Mouse (Mus musculus): Measurements from ENCODE around the gene Prss43. TPM values are rescaled to one million over a fixed set of nuclear protein-coding genes. Genes with fewer than 3 reads are reported as not detected.
"Not testable (repeated sequence)": the region's sequence is repeated elsewhere in the genome, so short reads cannot be mapped to it uniquely, and the experiment has no call there.

Gene Prss43
- polyA plus RNA-seq, 1 experiment from 2014 or later, result not detected

- Histone ChIP-seq H3K36me3 (no peaks in the 10 kb centered on the region), H3K9me3 (replicated peaks) (no peaks in the 10 kb centered on the region), H3K4me1 (replicated peaks) (no peaks in the 10 kb centered on the region; the same call in 1 of the 2 replicates), H3K27me3 (replicated peaks) (no peaks in the 10 kb centered on the region), H3K4me2 (no peak overlapping the region), H3K27ac (ENCODE audit: poor library complexity, severe bottlenecking) (no peak overlapping the region), H3K4me3 (no peak overlapping the region), H3K9ac (no peak overlapping the region)
- no peak for ATAC-seq (ENCODE audit: insufficient number of reproducible peaks, low FRiP score)
- WGBS, result 81% methylated on average over 8 of the region's 8 CpGs
These were observed 25.5 kb upstream of the Prss43 start for GRCm38 (mm10) chr9:110800834-110801479.

DNA sequence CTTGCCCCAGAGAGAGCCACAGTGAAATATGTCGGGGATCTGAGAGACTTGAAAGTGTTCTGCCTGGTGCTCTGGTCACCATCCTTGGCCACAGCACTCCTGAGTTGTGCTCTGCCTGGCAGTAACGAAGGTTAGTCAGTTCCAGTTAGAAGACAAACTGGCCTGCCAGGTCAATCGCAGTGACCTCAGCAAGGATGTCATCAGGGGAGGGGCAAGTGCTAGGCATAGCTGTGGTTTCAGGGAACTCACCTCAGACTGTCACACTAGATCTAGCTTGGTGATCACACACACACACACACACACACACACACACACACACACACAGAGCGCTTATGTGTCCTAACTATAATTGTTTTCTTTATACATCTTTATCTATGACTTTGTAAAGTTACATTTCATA, 23.2 kb upstream of the Prss43 start:
- H3K9me3 ChIP-seq (replicated peaks), result no peaks in the 10 kb centered on the region
- H3K27me3 ChIP-seq (replicated peaks), result no peaks in the 10 kb centered on the region
- no peaks in the 10 kb centered on the region; the same call in 1 of the 2 replicates for H3K4me1 ChIP-seq (replicated peaks)
- no peaks in the 10 kb centered on the region for H3K36me3 ChIP-seq
- no peak overlapping the region for H3K9ac ChIP-seq
- no peak overlapping the region for H3K4me2 ChIP-seq
- 67% methylated on average over 4 of the region's 4 CpGs for WGBS
- ATAC-seq (ENCODE audit: insufficient number of reproducible peaks, low FRiP score), result no peak
- H3K27ac ChIP-seq (ENCODE audit: poor library complexity, severe bottlenecking), result no peak overlapping the region
- H3K4me3 ChIP-seq, result no peak overlapping the region

- no peaks in the 10 kb centered on the region for H3K36me3 ChIP-seq
- no peaks in the 10 kb centered on the region for H3K4me1 ChIP-seq (replicated peaks)
- H3K9me3 ChIP-seq (replicated peaks), result no peaks in the 10 kb centered on the region
- no peak overlapping the region for H3K4me2 ChIP-seq
- WGBS, result 78% methylated on average over 4 of the region's 4 CpGs
- H3K4me3 ChIP-seq, result no peak overlapping the region
- H3K27me3 ChIP-seq (replicated peaks), result peaks cover 14% of the 10 kb centered on the region
- no peak overlapping the region for H3K27ac ChIP-seq (ENCODE audit: poor library complexity, severe bottlenecking)
- no peak for ATAC-seq (ENCODE audit: insufficient number of reproducible peaks, low FRiP score)
- H3K9ac ChIP-seq, result no peak overlapping the region
These were observed 16.4 kb upstream of the Prss43 start for GRCm38 (mm10) chr9:110810051-110810450.

GRCm38 (mm10) chr9:110813789-110814188, 12.7 kb upstream of the Prss43 start, which contains the start of gene Prss44:
TSS of gene Prss44 (plus strand) at chr9:110813994.
- Histone ChIP-seq H3K4me2 (no peak within 1 kb of the TSS), H3K9ac (no peak within 1 kb of the TSS), H3K4me3 (no peak within 1 kb of the TSS), H3K4me1 (replicated peaks) (no peaks in the 10 kb centered on the region), H3K27me3 (replicated peaks) (peaks cover 29% of the 10 kb centered on the region), H3K36me3 (no peaks in the 10 kb centered on the region), H3K27ac (ENCODE audit: poor library complexity, severe bottlenecking) (no peak within 1 kb of the TSS), H3K9me3 (replicated peaks) (no peaks in the 10 kb centered on the region)
- no peak for ATAC-seq (ENCODE audit: insufficient number of reproducible peaks, low FRiP score)
- WGBS, result 56% methylated on average over 18 of the region's 18 CpGs

- not testable (repeated sequence) for ATAC-seq (ENCODE audit: insufficient number of reproducible peaks, low FRiP score); H3K27ac ChIP-seq (ENCODE audit: poor library complexity, severe bottlenecking); H3K4me3 ChIP-seq; H3K36me3 ChIP-seq; H3K9ac ChIP-seq; H3K9me3 ChIP-seq (replicated peaks); H3K4me1 ChIP-seq (replicated peaks); H3K4me2 ChIP-seq
- peaks cover 18% of the 10 kb centered on the region; the same call in 1 of the 2 replicates for H3K27me3 ChIP-seq (replicated peaks)
These were observed 5.9 kb upstream of the Prss43 start for GRCm38 (mm10) chr9:110820546-110820945.

DNA sequence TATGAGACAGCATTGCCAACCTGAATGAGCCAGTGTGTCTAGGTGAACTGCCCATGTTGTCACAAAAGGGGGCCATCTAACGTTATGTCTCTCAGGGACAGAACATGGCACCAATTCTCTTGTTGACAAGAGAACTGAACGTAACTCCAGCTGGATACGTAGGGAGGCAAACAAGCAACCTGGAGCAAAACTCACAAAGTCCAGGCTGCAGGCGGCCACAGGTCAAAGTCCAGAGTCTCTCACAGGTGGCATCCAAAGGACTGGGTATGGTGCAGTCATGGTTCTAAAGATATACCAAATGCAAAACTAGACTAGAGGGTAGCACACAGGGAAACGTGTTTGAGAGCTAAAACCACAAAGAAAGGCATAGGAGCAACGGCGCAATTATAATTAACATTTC, 5.1 kb upstream of the Prss43 start:
- Histone ChIP-seq H3K4me2 (no peak overlapping the region), H3K36me3 (no peaks in the 10 kb centered on the region), H3K4me3 (no peak overlapping the region), H3K9me3 (replicated peaks) (no peaks in the 10 kb centered on the region), H3K27me3 (replicated peaks) (peaks cover 18% of the 10 kb centered on the region; the same call in 1 of the 2 replicates), H3K9ac (no peak overlapping the region), H3K27ac (ENCODE audit: poor library complexity, severe bottlenecking) (no peak overlapping the region), H3K4me1 (replicated peaks) (no peaks in the 10 kb centered on the region)
- no peak for ATAC-seq (ENCODE audit: insufficient number of reproducible peaks, low FRiP score)
- 78% methylated on average over 7 of the region's 7 CpGs for WGBS

- no peak overlapping the region for H3K9ac ChIP-seq
- 67% methylated on average over 4 of the region's 4 CpGs for WGBS
- no peak overlapping the region for H3K4me3 ChIP-seq
- no peak overlapping the region for H3K4me2 ChIP-seq
- no peaks in the 10 kb centered on the region for H3K9me3 ChIP-seq (replicated peaks)
- H3K27me3 ChIP-seq (replicated peaks), result peaks cover 22% of the 10 kb centered on the region
- H3K36me3 ChIP-seq, result no peaks in the 10 kb centered on the region
- H3K4me1 ChIP-seq (replicated peaks), result no peaks in the 10 kb centered on the region
- no peak for ATAC-seq (ENCODE audit: insufficient number of reproducible peaks, low FRiP score)
- H3K27ac ChIP-seq (ENCODE audit: poor library complexity, severe bottlenecking), result no peak overlapping the region
These were observed 1.1 kb upstream of the Prss43 start for GRCm38 (mm10) chr9:110825426-110825825.

GRCm38 (mm10) chr9:110825832-110826231, 658 bp upstream of the Prss43 start:
- Histone ChIP-seq H3K4me3 (no peak overlapping the region), H3K4me2 (no peak overlapping the region), H3K9me3 (replicated peaks) (no peaks in the 10 kb centered on the region), H3K9ac (no peak overlapping the region), H3K36me3 (no peaks in the 10 kb centered on the region), H3K27ac (ENCODE audit: poor library complexity, severe bottlenecking) (no peak overlapping the region), H3K27me3 (replicated peaks) (peaks cover 22% of the 10 kb centered on the region), H3K4me1 (replicated peaks) (no peaks in the 10 kb centered on the region)
- WGBS, result 70% methylated on average over 7 of the region's 7 CpGs
- ATAC-seq (ENCODE audit: insufficient number of reproducible peaks, low FRiP score), result no peak

- Histone ChIP-seq H3K9me3 (replicated peaks) (no peaks in the 10 kb centered on the region), H3K27me3 (replicated peaks) (peaks cover 21% of the 10 kb centered on the region), H3K27ac (ENCODE audit: poor library complexity, severe bottlenecking) (no peak overlapping the region), H3K4me3 (no peak overlapping the region), H3K4me2 (no peak overlapping the region), H3K36me3 (no peaks in the 10 kb centered on the region), H3K4me1 (replicated peaks) (no peaks in the 10 kb centered on the region), H3K9ac (no peak overlapping the region)
- WGBS, result 70% methylated on average over 5 of the region's 5 CpGs
- no peak for ATAC-seq (ENCODE audit: insufficient number of reproducible peaks, low FRiP score)
These were observed 6.5 kb downstream of the Prss43 start for GRCm38 (mm10) chr9:110833021-110833420.

GRCm38 (mm10) chr9:110834411-110834810, 7.9 kb downstream of the Prss43 start, which contains the start of gene Prss45:
TSS of gene Prss45 (plus strand) at chr9:110834588.
- Histone ChIP-seq H3K9me3 (replicated peaks) (no peaks in the 10 kb centered on the region), H3K4me3 (no peak within 1 kb of the TSS), H3K27me3 (replicated peaks) (peaks cover 11% of the 10 kb centered on the region), H3K4me2 (peak within 1 kb of the TSS; percentile 20; the same call in 1 of the 2 replicates), H3K36me3 (no peaks in the 10 kb centered on the region), H3K4me1 (replicated peaks) (no peaks in the 10 kb centered on the region), H3K27ac (ENCODE audit: poor library complexity, severe bottlenecking) (no peak within 1 kb of the TSS), H3K9ac (no peak within 1 kb of the TSS)
- 64% methylated on average over 19 of the region's 19 CpGs for WGBS
- ATAC-seq (ENCODE audit: insufficient number of reproducible peaks, low FRiP score), result no peak

- 18% methylated on average over 10 of the region's 10 CpGs for WGBS
- peak overlapping the region; percentile 20; the same call in 1 of the 2 replicates for H3K4me2 ChIP-seq
- no peaks in the 10 kb centered on the region for H3K4me1 ChIP-seq (replicated peaks)
- no peaks in the 10 kb centered on the region for H3K9me3 ChIP-seq (replicated peaks)
- H3K27ac ChIP-seq (ENCODE audit: poor library complexity, severe bottlenecking), result no peak overlapping the region
- H3K4me3 ChIP-seq, result no peak overlapping the region
- no peaks in the 10 kb centered on the region for H3K36me3 ChIP-seq
- no peak overlapping the region for H3K9ac ChIP-seq
- no peak for ATAC-seq (ENCODE audit: insufficient number of reproducible peaks, low FRiP score)
- peaks cover 9% of the 10 kb centered on the region for H3K27me3 ChIP-seq (replicated peaks)
These were observed 8.5 kb downstream of the Prss43 start for GRCm38 (mm10) chr9:110834961-110835360.

GRCm38 (mm10) chr9:110836112-110836511, 9.6 kb downstream of the Prss43 start:
- Histone ChIP-seq H3K36me3 (no peaks in the 10 kb centered on the region), H3K27me3 (replicated peaks) (peaks cover 7% of the 10 kb centered on the region), H3K4me3 (no peak overlapping the region), H3K9ac (no peak overlapping the region), H3K9me3 (replicated peaks) (no peaks in the 10 kb centered on the region), H3K27ac (ENCODE audit: poor library complexity, severe bottlenecking) (no peak overlapping the region), H3K4me1 (replicated peaks) (no peaks in the 10 kb centered on the region), H3K4me2 (no peak overlapping the region)
- ATAC-seq (ENCODE audit: insufficient number of reproducible peaks, low FRiP score), result no peak
- WGBS, result 54% methylated on average over 2 of the region's 2 CpGs

Measured in heart, embryonic 12.5 days (tissue).